Mouse (Mus musculus): ENCODE data around the gene Pi4kb. TPM values are rescaled to one million over a fixed set of nuclear protein-coding genes. Genes with fewer than 3 reads are reported as not detected.
"Not testable (repeated sequence)": the region's sequence is repeated elsewhere in the genome, so short reads cannot be mapped to it uniquely, and the experiment has no call there.

Pi4kb gene
- polyA plus RNA-seq, 1 experiment from 2014 or later: 23.1 TPM

- Histone ChIP-seq H3K9me3 (ENCODE audit: control insufficient read depth, low read length) (no peaks in the 10 kb centered on the region), H3K4me3 (ENCODE audit: low read depth, low read length) (no peak overlapping the region), H3K9ac (ENCODE audit: low read length) (no peak overlapping the region), H3K36me3 (ENCODE audit: control insufficient read depth, insufficient read depth, low read length) (peaks cover 4% of the 10 kb centered on the region; the same call in 1 of the 2 replicates), H3K27ac (ENCODE audit: low read depth, low read length) (no peak overlapping the region), H3K4me1 (replicated peaks; ENCODE audit: control insufficient read depth, insufficient read depth, low read length) (no peaks in the 10 kb centered on the region; the same call in 1 of the 2 replicates), H3K4me2 (ENCODE audit: low read depth, low read length, severe bottlenecking) (no peak overlapping the region), H3K27me3 (ENCODE audit: control insufficient read depth, insufficient read depth, low read length) (no peaks in the 10 kb centered on the region)
- WGBS: 82% methylated on average over 5 of the region's 5 CpGs
- ATAC-seq (replicated peaks; ENCODE audit: low FRiP score): no peak
- DNase-seq (ENCODE audit: low spot score): no peak
Observed at GRCm38 (mm10) chr3:95027701-95028100, 53.2 kb downstream of the Pi4kb start.

- no peak for ATAC-seq (replicated peaks; ENCODE audit: low FRiP score)
- WGBS: 92% methylated on average over 3 of the region's 3 CpGs
Observed at GRCm38 (mm10) chr3:95028603-95029002, 54.1 kb downstream of the Pi4kb start.

GRCm38 (mm10) chr3:95029291-95029827 lies 54.8 kb downstream of the Pi4kb start:
- not testable (repeated sequence) for DNase-seq (ENCODE audit: low spot score); H3K27me3 ChIP-seq (ENCODE audit: control insufficient read depth, insufficient read depth, low read length); H3K27ac ChIP-seq (ENCODE audit: low read depth, low read length); H3K4me3 ChIP-seq (ENCODE audit: low read depth, low read length); H3K4me2 ChIP-seq (ENCODE audit: low read depth, low read length, severe bottlenecking); H3K9me3 ChIP-seq (ENCODE audit: control insufficient read depth, low read length); H3K9ac ChIP-seq (ENCODE audit: low read length); ATAC-seq (replicated peaks; ENCODE audit: low FRiP score); H3K4me1 ChIP-seq (replicated peaks; ENCODE audit: control insufficient read depth, insufficient read depth, low read length)
- H3K36me3 ChIP-seq (ENCODE audit: control insufficient read depth, insufficient read depth, low read length): peaks cover 10% of the 10 kb centered on the region; the same call in 1 of the 2 replicates
- 67% methylated on average over 3 of the region's 3 CpGs for WGBS

More at GRCm38 (mm10) chr3:95028603-95029002, 54.1 kb downstream of the Pi4kb start:
- Histone ChIP-seq H3K36me3 (ENCODE audit: control insufficient read depth, insufficient read depth, low read length) (peaks cover 9% of the 10 kb centered on the region; the same call in 1 of the 2 replicates), H3K27me3 (ENCODE audit: control insufficient read depth, insufficient read depth, low read length) (no peaks in the 10 kb centered on the region), H3K4me2 (ENCODE audit: low read depth, low read length, severe bottlenecking) (no peak overlapping the region), H3K4me3 (ENCODE audit: low read depth, low read length) (no peak overlapping the region), H3K27ac (ENCODE audit: low read depth, low read length) (no peak overlapping the region), H3K9ac (ENCODE audit: low read length) (no peak overlapping the region), H3K9me3 (ENCODE audit: control insufficient read depth, low read length) (no peaks in the 10 kb centered on the region), H3K4me1 (replicated peaks; ENCODE audit: control insufficient read depth, insufficient read depth, low read length) (no peaks in the 10 kb centered on the region; the same call in 1 of the 2 replicates)
- no peak for DNase-seq (ENCODE audit: low spot score)

GRCm38 (mm10) chr3:95029953-95030352 lies 55.4 kb downstream of the Pi4kb start:
- H3K36me3 ChIP-seq (ENCODE audit: control insufficient read depth, insufficient read depth, low read length): peaks cover 10% of the 10 kb centered on the region; the same call in 1 of the 2 replicates
- no peak for ATAC-seq (replicated peaks; ENCODE audit: low FRiP score)

GRCm38 (mm10) chr3:95041625-95042024 lies 67.1 kb downstream of the Pi4kb start:
- Histone ChIP-seq H3K4me3 (ENCODE audit: low read depth, low read length) (peak overlapping the region; percentile 81), H3K36me3 (ENCODE audit: control insufficient read depth, insufficient read depth, low read length) (no peaks in the 10 kb centered on the region), H3K27ac (ENCODE audit: low read depth, low read length) (no peak overlapping the region), H3K9me3 (ENCODE audit: control insufficient read depth, low read length) (no peaks in the 10 kb centered on the region), H3K4me2 (ENCODE audit: low read depth, low read length, severe bottlenecking) (peak overlapping the region; percentile 69), H3K4me1 (replicated peaks; ENCODE audit: control insufficient read depth, insufficient read depth, low read length) (0 out of 2 replicates have a peak, but pooled peaks cover 2% of the 10 kb centered on the region), H3K9ac (ENCODE audit: low read length) (peak overlapping the region; percentile 86), H3K27me3 (ENCODE audit: control insufficient read depth, insufficient read depth, low read length) (no peaks in the 10 kb centered on the region)
- WGBS: 17% methylated on average over 3 of the region's 3 CpGs
- ATAC-seq (replicated peaks; ENCODE audit: low FRiP score): no peak
- DNase-seq (ENCODE audit: low spot score): no peak

More at GRCm38 (mm10) chr3:95029953-95030352, 55.4 kb downstream of the Pi4kb start:
- Histone ChIP-seq H3K9me3 (ENCODE audit: control insufficient read depth, low read length) (no peaks in the 10 kb centered on the region), H3K27ac (ENCODE audit: low read depth, low read length) (no peak overlapping the region), H3K4me2 (ENCODE audit: low read depth, low read length, severe bottlenecking) (no peak overlapping the region), H3K4me1 (replicated peaks; ENCODE audit: control insufficient read depth, insufficient read depth, low read length) (no peaks in the 10 kb centered on the region), H3K4me3 (ENCODE audit: low read depth, low read length) (no peak overlapping the region), H3K9ac (ENCODE audit: low read length) (no peak overlapping the region), H3K27me3 (ENCODE audit: control insufficient read depth, insufficient read depth, low read length) (no peaks in the 10 kb centered on the region)
- WGBS: 74% methylated on average over 3 of the region's 3 CpGs
- no peak for DNase-seq (ENCODE audit: low spot score)

- H3K36me3 ChIP-seq (ENCODE audit: control insufficient read depth, insufficient read depth, low read length): no peaks in the 10 kb centered on the region
- DNase-seq (ENCODE audit: low spot score): peak; percentile 98
- peak within 1 kb of the TSS; percentile 81 for H3K4me3 ChIP-seq (ENCODE audit: low read depth, low read length)
- H3K9me3 ChIP-seq (ENCODE audit: control insufficient read depth, low read length): no peaks in the 10 kb centered on the region
- H3K4me1 ChIP-seq (replicated peaks; ENCODE audit: control insufficient read depth, insufficient read depth, low read length): 0 out of 2 replicates have a peak, but pooled peaks cover 2% of the 10 kb centered on the region
- no peaks in the 10 kb centered on the region for H3K27me3 ChIP-seq (ENCODE audit: control insufficient read depth, insufficient read depth, low read length)
- peak within 1 kb of the TSS; percentile 86 for H3K9ac ChIP-seq (ENCODE audit: low read length)
- peak; percentile 99 for ATAC-seq (replicated peaks; ENCODE audit: low FRiP score)
- under 1% methylated on average over 36 of the region's 36 CpGs for WGBS
- no peak within 1 kb of the TSS for H3K27ac ChIP-seq (ENCODE audit: low read depth, low read length)
- H3K4me2 ChIP-seq (ENCODE audit: low read depth, low read length, severe bottlenecking): peak within 1 kb of the TSS; percentile 69
Observed at GRCm38 (mm10) chr3:95042166-95042837, 67.8 kb downstream of the Pi4kb start, which contains the start of gene Psmd4. Gene Psmd4, minus strand, starts transcription at chr3:95042614.

- Histone ChIP-seq H3K9me3 (ENCODE audit: control insufficient read depth, low read length) (no peaks in the 10 kb centered on the region), H3K9ac (ENCODE audit: low read length) (peak overlapping the region; percentile 25; the same call in 1 of the 2 replicates), H3K27ac (ENCODE audit: low read depth, low read length) (no peak overlapping the region), H3K4me2 (ENCODE audit: low read depth, low read length, severe bottlenecking) (peak overlapping the region; percentile 47), H3K4me1 (replicated peaks; ENCODE audit: control insufficient read depth, insufficient read depth, low read length) (0 out of 2 replicates have a peak, but pooled peaks cover 2% of the 10 kb centered on the region), H3K36me3 (ENCODE audit: control insufficient read depth, insufficient read depth, low read length) (no peaks in the 10 kb centered on the region), H3K4me3 (ENCODE audit: low read depth, low read length) (peak overlapping the region; percentile 81), H3K27me3 (ENCODE audit: control insufficient read depth, insufficient read depth, low read length) (no peaks in the 10 kb centered on the region)
- 36% methylated on average over 7 of the region's 7 CpGs for WGBS
- DNase-seq (ENCODE audit: low spot score): no peak
- peak; percentile 66 for ATAC-seq (replicated peaks; ENCODE audit: low FRiP score)
Observed at GRCm38 (mm10) chr3:95042838-95043229, 68.3 kb downstream of the Pi4kb start.

- Histone ChIP-seq H3K27ac (ENCODE audit: low read depth, low read length) (no peak overlapping the region), H3K4me1 (replicated peaks; ENCODE audit: control insufficient read depth, insufficient read depth, low read length) (0 out of 2 replicates have a peak, but pooled peaks cover 2% of the 10 kb centered on the region)
- WGBS: 77% methylated on average over 6 of the region's 6 CpGs
Observed at GRCm38 (mm10) chr3:95043251-95043650, 68.7 kb downstream of the Pi4kb start.

More at GRCm38 (mm10) chr3:95043251-95043650, 68.7 kb downstream of the Pi4kb start:
- no peak for ATAC-seq (replicated peaks; ENCODE audit: low FRiP score)
- H3K36me3 ChIP-seq (ENCODE audit: control insufficient read depth, insufficient read depth, low read length): no peaks in the 10 kb centered on the region
- no peak for DNase-seq (ENCODE audit: low spot score)
- no peaks in the 10 kb centered on the region for H3K9me3 ChIP-seq (ENCODE audit: control insufficient read depth, low read length)
- no peak overlapping the region for H3K4me3 ChIP-seq (ENCODE audit: low read depth, low read length)
- no peaks in the 10 kb centered on the region for H3K27me3 ChIP-seq (ENCODE audit: control insufficient read depth, insufficient read depth, low read length)
- H3K9ac ChIP-seq (ENCODE audit: low read length): no peak overlapping the region
- no peak overlapping the region for H3K4me2 ChIP-seq (ENCODE audit: low read depth, low read length, severe bottlenecking)
